Mouse (Mus musculus) erythroblast, embryonic 14.5 days (primary cell): ENCODE results near the gene Efcab9. TPM values are rescaled to one million over a fixed set of nuclear protein-coding genes. Genes with fewer than 3 reads are reported as not detected.

Experiments used
- H3K27me3 ChIP-seq: 2 replicates; pipeline ENCODE4 v1.6.1; 2012; ENCODE audit warnings: inconsistent platforms; ENCODE audit not compliant: control insufficient read depth
- H3K36me3 ChIP-seq: 2 replicates; pipeline ENCODE4 v1.6.1; 2012; ENCODE audit warnings: mild to moderate bottlenecking, inconsistent platforms; ENCODE audit not compliant: control insufficient read depth
- H3K4me1 ChIP-seq: 2 replicates; pipeline ENCODE4 v1.6.1; 2012; ENCODE audit warnings: inconsistent platforms; ENCODE audit not compliant: control insufficient read depth
- H3K4me3 ChIP-seq: replicated peaks from 2 replicates; pipeline ENCODE3; 2012; ENCODE audit warnings: moderate library complexity, mild to moderate bottlenecking, inconsistent platforms
- H3K9me3 ChIP-seq: 2 replicates; pipeline ENCODE4 v1.6.1; 2012; ENCODE audit warnings: low read length, inconsistent platforms, mixed read lengths; ENCODE audit not compliant: control insufficient read depth
- GATA1 ChIP-seq: IDR thresholded peaks from 2 replicates; pipeline ENCODE4 v1.6.1; 2012; ENCODE audit warnings: low read length, inconsistent platforms, mixed read lengths
- TAL1 ChIP-seq: IDR thresholded peaks from 3 replicates; pipeline ENCODE4 v1.6.1; 2012; ENCODE audit warnings: low read length, inconsistent platforms, mixed read lengths
- polyA plus RNA-seq: library from polyadenylated mRNA; stranded (reverse); fragments of >175 nt; gene quantifications from 2 replicates; pipeline ENCODE4 v1.2.3, GENCODE M21; 2012

Gene Efcab9
- 0.07 TPM in 1 of 2 replicates, not detected in the other for polyA plus RNA-seq

- Histone ChIP-seq H3K4me3 (peak within 1 kb of the TSS; percentile 92), H3K36me3 (peaks cover 24% of the 10 kb centered on the region), H3K9me3 (no peaks in the 10 kb centered on the region), H3K27me3 (peaks cover 9% of the 10 kb centered on the region; the same call in 1 of the 2 replicates), H3K4me1 (peaks cover 68% of the 10 kb centered on the region)
- TF ChIP-seq TAL1 (no peak), GATA1 (no peak)
These were observed at the start of gene Efcab9 for GRCm38 (mm10) chr11:32531871-32532764. Gene Efcab9, minus strand, starts transcription at chr11:32532081.

DNA sequence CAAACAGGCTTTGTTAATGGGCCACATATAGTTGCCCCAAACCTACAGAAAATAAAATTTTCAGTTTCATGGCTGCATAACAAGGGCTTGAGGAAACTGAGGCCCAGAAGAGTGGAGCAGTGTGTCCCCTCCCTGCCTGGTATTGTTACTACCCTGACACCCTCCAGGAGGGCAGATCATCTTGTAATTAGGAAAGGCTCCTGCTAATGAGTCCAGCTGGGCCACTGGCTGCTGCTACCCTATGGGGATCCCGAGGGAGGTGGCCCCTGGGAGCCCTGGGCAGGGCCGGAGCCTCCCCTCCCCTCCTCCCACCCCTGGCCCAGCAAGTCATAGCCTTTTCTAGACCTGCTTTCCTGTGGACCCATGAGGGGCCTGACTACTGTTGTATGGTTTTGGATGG is 49.1 kb upstream of the Efcab9 start:
- Histone ChIP-seq H3K4me3 (no peak overlapping the region), H3K36me3 (peaks cover 40% of the 10 kb centered on the region)
- TF ChIP-seq TAL1: no peak
- no peak for TF ChIP-seq GATA1

GRCm38 (mm10) chr11:32580305-32580947 is 48.5 kb upstream of the Efcab9 start:
- TF ChIP-seq GATA1: no peak
- no peak for TF ChIP-seq TAL1
- H3K9me3 ChIP-seq: no peaks in the 10 kb centered on the region
- H3K27me3 ChIP-seq: no peaks in the 10 kb centered on the region
- H3K4me1 ChIP-seq: peaks cover 6% of the 10 kb centered on the region
- H3K36me3 ChIP-seq: peaks cover 46% of the 10 kb centered on the region
- no peak overlapping the region for H3K4me3 ChIP-seq

More for the DNA sequence above, 49.1 kb upstream of the Efcab9 start:
- Histone ChIP-seq H3K4me1 (peaks cover 9% of the 10 kb centered on the region), H3K9me3 (no peaks in the 10 kb centered on the region), H3K27me3 (no peaks in the 10 kb centered on the region)

- Histone ChIP-seq H3K27me3 (no peaks in the 10 kb centered on the region), H3K4me3 (no peak overlapping the region), H3K4me1 (peaks cover 6% of the 10 kb centered on the region), H3K36me3 (peaks cover 54% of the 10 kb centered on the region), H3K9me3 (no peaks in the 10 kb centered on the region)
- no peak for TF ChIP-seq TAL1
These were observed 44.8 kb upstream of the Efcab9 start for GRCm38 (mm10) chr11:32576760-32577050.

DNA sequence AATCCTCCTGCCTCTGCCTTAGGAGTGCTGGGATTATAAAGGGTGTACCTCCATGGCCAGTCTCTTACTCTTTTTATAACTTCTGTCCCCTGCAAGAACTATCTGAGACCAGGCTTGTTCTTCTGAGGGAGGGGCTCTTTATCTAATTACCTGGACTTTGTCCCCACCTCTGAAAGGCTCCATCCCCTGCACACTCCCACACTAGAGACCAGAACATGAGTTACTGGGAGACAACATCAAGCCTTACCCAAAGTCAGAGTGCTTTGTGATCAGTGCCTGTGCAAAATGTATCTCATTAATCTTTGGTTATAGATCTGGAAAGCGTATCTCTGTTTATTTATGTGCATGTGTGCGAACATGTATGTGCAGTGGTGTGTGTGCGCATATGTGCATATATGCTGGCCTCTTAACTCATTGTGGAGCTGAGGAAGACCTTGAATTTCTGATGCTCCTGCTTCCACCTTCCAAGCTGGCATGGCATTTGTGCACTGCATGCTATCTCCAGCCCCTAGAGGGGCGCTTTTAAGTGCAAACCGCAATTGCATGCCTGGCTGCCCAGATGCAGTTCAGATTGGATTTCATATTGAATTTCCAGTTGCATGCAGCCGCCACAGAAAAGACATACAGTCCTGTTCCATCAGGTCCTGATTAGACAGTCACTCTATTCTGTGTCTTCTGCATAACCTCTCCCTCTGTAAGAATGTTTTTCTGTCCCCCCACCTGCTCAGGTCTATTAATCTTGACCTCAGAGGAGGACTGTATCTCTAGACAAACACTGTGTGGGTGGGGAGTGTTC is 44.3 kb upstream of the Efcab9 start:
- Histone ChIP-seq H3K9me3 (no peaks in the 10 kb centered on the region), H3K4me1 (peaks cover 7% of the 10 kb centered on the region), H3K36me3 (peaks cover 57% of the 10 kb centered on the region), H3K4me3 (no peak overlapping the region), H3K27me3 (no peaks in the 10 kb centered on the region)
- TF ChIP-seq TAL1 (no peak), GATA1 (no peak)

DNA sequence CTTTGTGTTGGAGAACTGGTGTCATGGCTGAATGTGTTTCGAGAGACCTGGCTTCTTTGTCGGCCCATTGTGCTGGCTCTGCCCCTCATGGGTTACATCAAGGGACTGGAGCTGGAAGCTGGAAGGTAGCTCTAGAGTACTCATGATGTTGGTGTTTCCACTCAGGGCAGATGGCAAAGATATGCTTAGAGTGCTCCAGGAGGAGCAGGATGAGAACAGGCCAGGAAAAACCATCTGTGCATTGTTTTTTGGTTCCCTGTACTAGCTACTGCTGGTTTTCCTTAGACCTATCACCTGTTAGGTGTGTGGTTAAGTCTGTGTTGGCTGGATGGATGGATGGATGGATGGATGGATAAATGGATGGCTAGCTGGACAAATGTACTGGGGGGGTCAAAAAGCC is 41.8 kb upstream of the Efcab9 start:
- peaks cover 51% of the 10 kb centered on the region for H3K36me3 ChIP-seq
- H3K27me3 ChIP-seq: no peaks in the 10 kb centered on the region
- peaks cover 7% of the 10 kb centered on the region for H3K4me1 ChIP-seq
- H3K4me3 ChIP-seq: no peak overlapping the region
- TF ChIP-seq TAL1 (no peak), GATA1 (no peak)
- no peaks in the 10 kb centered on the region for H3K9me3 ChIP-seq

- peaks cover 21% of the 10 kb centered on the region for H3K4me1 ChIP-seq
- no peaks in the 10 kb centered on the region for H3K27me3 ChIP-seq
- H3K4me3 ChIP-seq: no peak overlapping the region
- H3K9me3 ChIP-seq: no peaks in the 10 kb centered on the region
- peaks cover 44% of the 10 kb centered on the region for H3K36me3 ChIP-seq
- TF ChIP-seq TAL1 (no peak), GATA1 (no peak)
These were observed 39.2 kb upstream of the Efcab9 start for GRCm38 (mm10) chr11:32571103-32571502.

GRCm38 (mm10) chr11:32568637-32569293 is 36.9 kb upstream of the Efcab9 start:
- Histone ChIP-seq H3K4me3 (no peak overlapping the region), H3K4me1 (peaks cover 42% of the 10 kb centered on the region), H3K9me3 (no peaks in the 10 kb centered on the region), H3K36me3 (peaks cover 39% of the 10 kb centered on the region), H3K27me3 (no peaks in the 10 kb centered on the region)
- TF ChIP-seq TAL1 (no peak), GATA1 (no peak)
